Mouse (Mus musculus): ENCODE measurements around the gene Casd1.

DNA sequence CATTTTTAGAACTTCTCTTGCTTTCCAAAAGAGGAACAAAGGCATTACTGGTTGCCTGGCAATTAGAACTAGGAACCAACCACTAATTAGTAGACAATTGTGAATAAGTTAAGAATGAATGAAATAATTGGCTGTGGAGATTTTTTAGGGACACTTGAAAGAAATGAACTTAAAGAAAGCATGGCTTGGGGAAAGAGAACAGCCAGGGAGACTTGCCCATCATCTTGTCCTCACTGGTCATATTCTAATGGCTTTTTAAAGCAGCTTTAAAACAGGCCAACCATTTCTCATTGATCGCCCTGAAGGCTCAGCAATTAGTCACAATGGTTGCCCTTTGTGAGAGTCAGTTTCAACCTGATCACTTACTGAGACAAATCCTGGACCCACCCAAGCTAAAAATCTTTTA is 76.7 kb downstream of the Casd1 start:
- TF ChIP-seq POLR2A (IDR thresholded peaks at IDR 0.05; ENCODE audit: insufficient read length, low read depth) (no peak), POLR2AphosphoS2 (IDR thresholded peaks at IDR 0.05; ENCODE audit: insufficient read length, low read depth) (no peak), TCF12 (IDR thresholded peaks at IDR 0.05; ENCODE audit: insufficient read depth, poor library complexity, severe bottlenecking) (no peak), REST (IDR thresholded peaks at IDR 0.05; ENCODE audit: insufficient read depth, insufficient read length) (no peak), USF1 (IDR thresholded peaks at IDR 0.05; ENCODE audit: low read depth) (no peak), MYOD1 (IDR thresholded peaks at IDR 0.05; ENCODE audit: control insufficient read depth in 1 of 3, insufficient read length in 2 of 3, low read depth in 2 of 3) (no peak), MYOG (IDR thresholded peaks at IDR 0.05; ENCODE audit: control insufficient read depth in 1 of 3, insufficient read depth in 1 of 3, insufficient read length in 2 of 3, low read depth in 2 of 3) (no peak), CEBPB (IDR thresholded peaks at IDR 0.05; ENCODE audit: insufficient read depth, poor library complexity, severe bottlenecking) (no peak), E2F4 (IDR thresholded peaks at IDR 0.05; ENCODE audit: insufficient read depth) (no peak), MAX (IDR thresholded peaks at IDR 0.05; ENCODE audit: low read depth) (no peak), TCF3 (IDR thresholded peaks at IDR 0.05; ENCODE audit: insufficient read length, low read depth) (no peak), SRF (IDR thresholded peaks at IDR 0.05; ENCODE audit: control insufficient read depth, insufficient read length, low read depth) (no peak)
